ENCODE assay signal across 8 mouse cellular contexts in the genomic region with DNA sequence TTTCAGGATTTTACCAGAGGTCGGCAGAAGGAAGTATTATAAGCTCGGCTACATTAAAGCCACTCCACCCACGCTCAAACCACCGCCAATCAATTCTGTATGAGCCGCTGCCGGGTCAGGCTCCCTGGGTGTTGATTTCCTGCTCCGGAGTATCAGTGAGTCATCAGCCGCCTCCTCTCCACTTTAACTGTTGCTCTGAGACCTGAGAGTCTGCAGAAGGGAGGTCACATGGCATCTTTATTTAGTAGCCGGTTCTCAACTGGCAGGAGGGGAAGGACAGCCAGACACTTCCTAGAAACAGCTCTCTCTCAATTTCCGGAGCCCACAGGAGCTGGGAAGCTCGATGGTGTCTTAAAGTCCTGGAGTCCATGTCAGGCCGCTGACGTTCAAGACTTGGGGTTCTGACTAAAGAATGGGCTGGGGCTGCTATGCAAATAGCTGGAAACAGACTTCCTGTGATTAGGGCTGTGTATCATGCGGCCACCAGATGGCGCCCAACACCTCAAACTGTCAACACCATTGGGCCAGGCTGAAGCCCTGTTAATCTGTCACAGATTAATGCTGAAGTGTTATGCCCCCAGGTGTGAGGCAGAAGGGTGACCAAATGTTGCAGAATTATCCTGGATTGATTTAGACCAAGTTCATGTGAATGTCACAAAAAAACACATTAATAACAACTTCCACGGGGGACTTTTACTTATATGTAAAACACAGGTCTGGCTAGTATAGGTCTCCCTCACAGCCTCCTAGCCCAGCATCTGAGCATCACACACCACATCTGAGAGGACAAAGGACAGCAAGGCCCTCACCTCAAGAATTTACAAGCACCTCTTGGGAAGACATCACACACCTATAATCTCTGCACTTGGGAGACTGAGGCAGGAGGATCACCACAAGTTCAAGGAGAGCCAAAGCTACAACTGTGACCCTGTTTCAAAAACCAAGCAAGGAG.
DNase-seq lines count a peak whose midpoint lies in the region; ATAC-seq lines count a peak whose summit lies in the region.

No protein-coding gene starts in this region.

- no peaks in the 10 kb centered on the region for H3K36me3 ChIP-seq in embryonic facial prominence, embryonic 11.5 days (replicated peaks; ENCODE audit: control insufficient read depth, insufficient read depth, low read depth, low read length)
- no peaks in the 10 kb centered on the region for H3K36me3 ChIP-seq in limb, embryonic 11.5 days (ENCODE audit: control insufficient read depth, insufficient read depth, low read length)
- no peaks in the 10 kb centered on the region for H3K36me3 ChIP-seq in midbrain, embryonic 14.5 days (ENCODE audit: control insufficient read depth, insufficient read depth, low read length)

- no peaks in the 10 kb centered on the region for H3K27me3 ChIP-seq in embryonic facial prominence, embryonic 11.5 days (ENCODE audit: control insufficient read depth, insufficient read depth, low read length)
- no peaks in the 10 kb centered on the region for H3K27me3 ChIP-seq in limb, embryonic 11.5 days (ENCODE audit: control insufficient read depth, insufficient read depth, low read length)
- no peaks in the 10 kb centered on the region for H3K27me3 ChIP-seq in midbrain, embryonic 14.5 days (ENCODE audit: control insufficient read depth, insufficient read depth, low read length)

- DNase-seq in urinary bladder, adult 18-20 months (ENCODE audit: low spot score in 2 of 2) = peak; percentile 67 to 70
- DNase-seq in urinary bladder, postnatal 10 days (ENCODE audit: low spot score) = no peak
- peak; percentile 85 for DNase-seq in embryonic facial prominence, embryonic 11.5 days (ENCODE audit: low spot score)
- peak; percentile 99 for DNase-seq in heart, adult 11 months
- DNase-seq in kidney, adult 18-20 months = peak; percentile 88
- peak; percentile 91 for DNase-seq in limb, embryonic 11.5 days (ENCODE audit: low spot score)
- peak; percentile 92 for DNase-seq in midbrain, embryonic 14.5 days
- DNase-seq in spleen, adult 18-20 months = peak; percentile 66 to 83

- ATAC-seq in embryonic facial prominence, embryonic 11.5 days (replicated peaks; ENCODE audit: insufficient number of reproducible peaks, low FRiP score, low TSS enrichment, low read depth) = no peak; the same call in 1 of the 2 replicates
- peak; percentile 62; the same call in 1 of the 2 replicates for ATAC-seq in limb, embryonic 11.5 days (ENCODE audit: insufficient number of reproducible peaks, low FRiP score, low TSS enrichment, low read depth)
- peak; percentile 77; the same call in 1 of the 2 replicates for ATAC-seq in midbrain, embryonic 14.5 days (ENCODE audit: low FRiP score, low TSS enrichment)

- no peaks in the 10 kb centered on the region for H3K4me1 ChIP-seq in embryonic facial prominence, embryonic 11.5 days (ENCODE audit: control insufficient read depth, insufficient read depth, low read length)
- H3K4me1 ChIP-seq in limb, embryonic 11.5 days (ENCODE audit: control insufficient read depth, insufficient read depth, low read length) = 0 out of 2 replicates have a peak, but pooled peaks cover 4% of the 10 kb centered on the region
- H3K4me1 ChIP-seq in midbrain, embryonic 14.5 days (ENCODE audit: control insufficient read depth, insufficient read depth, low read length) = 0 out of 2 replicates have a peak, but pooled peaks cover 3% of the 10 kb centered on the region

- 0 out of 2 replicates have a peak overlapping the region, but pooled peaks have one; percentile 25 for H3K9ac ChIP-seq in embryonic facial prominence, embryonic 11.5 days (replicated peaks; ENCODE audit: low read length)
- no peak overlapping the region for H3K9ac ChIP-seq in limb, embryonic 11.5 days (ENCODE audit: low read length)
- H3K9ac ChIP-seq in midbrain, embryonic 14.5 days (replicated peaks; ENCODE audit: low read length) = no peak overlapping the region

- H3K27ac ChIP-seq in embryonic facial prominence, embryonic 11.5 days (replicated peaks; ENCODE audit: low read depth, low read length) = no peak overlapping the region
- H3K27ac ChIP-seq in limb, embryonic 11.5 days (replicated peaks; ENCODE audit: low read depth, low read length) = no peak overlapping the region
- no peak overlapping the region for H3K27ac ChIP-seq in midbrain, embryonic 14.5 days (replicated peaks; ENCODE audit: low read depth, low read length)

- no peaks in the 10 kb centered on the region for H3K9me3 ChIP-seq in embryonic facial prominence, embryonic 11.5 days (replicated peaks; ENCODE audit: control insufficient read depth, low read length)
- no peaks in the 10 kb centered on the region for H3K9me3 ChIP-seq in limb, embryonic 11.5 days (ENCODE audit: control insufficient read depth, low read length)
- no peaks in the 10 kb centered on the region for H3K9me3 ChIP-seq in midbrain, embryonic 14.5 days (ENCODE audit: control insufficient read depth, low read length)

- 11% methylated on average over 16 of the region's 16 CpGs for WGBS in embryonic facial prominence, embryonic 11.5 days
- WGBS in limb, embryonic 11.5 days = 11% methylated on average over 16 of the region's 16 CpGs
- whole genome bisulfite sequencing in midbrain, embryonic 14.5 days = 18% methylated on average over 16 of the region's 16 CpGs

- H3K4me2 ChIP-seq in embryonic facial prominence, embryonic 11.5 days (ENCODE audit: low read depth, low read length) = peak overlapping the region; percentile 17; the same call in 1 of the 2 replicates
- peak overlapping the region; percentile 43 for H3K4me2 ChIP-seq in limb, embryonic 11.5 days (ENCODE audit: low read depth, severe bottlenecking)
- peak overlapping the region; percentile 48 for H3K4me2 ChIP-seq in midbrain, embryonic 14.5 days (ENCODE audit: low read length)

- no peak overlapping the region for H3K4me3 ChIP-seq in embryonic facial prominence, embryonic 11.5 days (ENCODE audit: low read depth, low read length)
- 0 out of 2 replicates have a peak overlapping the region, but pooled peaks have one; percentile 6 for H3K4me3 ChIP-seq in limb, embryonic 11.5 days (ENCODE audit: low read depth, low read length)
- H3K4me3 ChIP-seq in midbrain, embryonic 14.5 days (replicated peaks; ENCODE audit: low read depth, low read length) = no peak overlapping the region
